Mouse (Mus musculus) liver, embryonic 15.5 days (tissue): ENCODE measurements around the gene Nckap5. TPM values are rescaled to one million over a fixed set of nuclear protein-coding genes. Genes with fewer than 3 reads are reported as not detected.

Experiments
- ATAC-seq: fragments of 200-750 bp; cut with Nextera tagmentation; 2 replicates; pipeline ENCODE4 v1.8.0; 2017; ENCODE audit warnings: moderate number of reproducible peaks, mild to moderate bottlenecking, moderate library complexity; ENCODE audit not compliant: insufficient read depth
- H3K27ac ChIP-seq: fragments of 300-500 bp; sonication (generic); replicated peaks from 2 replicates; pipeline ENCODE4 v1.5.1; 2015; ENCODE audit warnings: mild to moderate bottlenecking, inconsistent platforms
- H3K27me3 ChIP-seq: fragments of 300-500 bp; sonication (generic); 2 replicates; pipeline ENCODE4 v1.6.1; 2015; ENCODE audit warnings: mild to moderate bottlenecking, inconsistent platforms
- H3K36me3 ChIP-seq: fragments of 300-500 bp; sonication (generic); replicated peaks from 2 replicates; pipeline ENCODE4 v1.6.1; 2015; ENCODE audit warnings: moderate library complexity, mild to moderate bottlenecking, inconsistent platforms
- H3K4me1 ChIP-seq: fragments of 300-500 bp; sonication (generic); replicated peaks from 2 replicates; pipeline ENCODE4 v1.6.1; 2015; ENCODE audit warnings: inconsistent platforms
- H3K4me2 ChIP-seq: fragments of 300-500 bp; sonication (generic); 2 replicates; pipeline ENCODE4 v1.6.1; 2015; ENCODE audit warnings: moderate library complexity, mild to moderate bottlenecking, inconsistent platforms
- H3K4me3 ChIP-seq: fragments of 300-500 bp; sonication (generic); replicated peaks from 2 replicates; pipeline ENCODE4 v1.5.1; 2015; ENCODE audit warnings: mild to moderate bottlenecking, inconsistent platforms
- H3K9ac ChIP-seq: fragments of 300-500 bp; sonication (generic); 2 replicates; pipeline ENCODE4 v1.6.1; 2015; ENCODE audit warnings: moderate library complexity, mild to moderate bottlenecking, inconsistent platforms
- H3K9me3 ChIP-seq: fragments of 300-500 bp; sonication (generic); replicated peaks from 2 replicates; pipeline ENCODE4 v1.6.1; 2016; ENCODE audit warnings: inconsistent platforms
- WGBS: fragments of 180-500 bp; shearing (Covaris S2); methylation state at CpG from one replicate; pipeline ENCODE4 v1.1.7; 2015; ENCODE audit warnings: mixed read lengths; ENCODE audit not compliant: insufficient replicate concordance; 5-methylcytosine and 5-hydroxymethylcytosine counted together
- polyA plus RNA-seq: library from polyadenylated mRNA; unstranded; fragments of >200 nt; fragmentation: Nextera tagmentation; extraction: Ambion mirVana; gene quantifications from 2 replicates; pipeline ENCODE4 v1.2.1, GENCODE M21; 2015

Gene Nckap5
- polyA plus RNA-seq, 1 experiment from 2014 or later, result 0.99 TPM

DNA sequence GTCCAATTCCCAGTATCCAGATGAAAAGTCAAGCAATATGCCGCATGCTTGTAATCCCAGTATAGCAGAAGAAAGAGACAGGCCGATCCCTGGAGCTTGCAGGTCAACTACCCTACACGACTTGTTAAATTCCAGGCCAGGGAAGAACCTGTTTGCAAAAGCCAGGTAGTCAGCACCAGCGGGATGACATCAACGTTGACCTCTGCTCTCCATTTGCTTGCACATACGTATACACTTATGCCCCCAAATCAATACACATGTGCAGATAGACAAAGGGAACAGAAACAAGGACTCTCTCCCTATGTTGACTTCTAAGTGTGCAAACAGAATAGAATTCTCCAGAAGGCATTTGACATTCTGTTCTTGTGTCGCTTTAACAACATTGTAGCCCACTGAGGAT, 576.7 kb downstream of the Nckap5 start:
- Histone ChIP-seq H3K27me3 (no peaks in the 10 kb centered on the region), H3K4me2 (no peak overlapping the region), H3K4me3 (no peak overlapping the region), H3K27ac (no peak overlapping the region), H3K9me3 (no peaks in the 10 kb centered on the region), H3K4me1 (no peaks in the 10 kb centered on the region), H3K36me3 (no peaks in the 10 kb centered on the region), H3K9ac (no peak overlapping the region)
- ATAC-seq, result no peak
- WGBS, result 71% methylated on average over 7 of the region's 7 CpGs

DNA sequence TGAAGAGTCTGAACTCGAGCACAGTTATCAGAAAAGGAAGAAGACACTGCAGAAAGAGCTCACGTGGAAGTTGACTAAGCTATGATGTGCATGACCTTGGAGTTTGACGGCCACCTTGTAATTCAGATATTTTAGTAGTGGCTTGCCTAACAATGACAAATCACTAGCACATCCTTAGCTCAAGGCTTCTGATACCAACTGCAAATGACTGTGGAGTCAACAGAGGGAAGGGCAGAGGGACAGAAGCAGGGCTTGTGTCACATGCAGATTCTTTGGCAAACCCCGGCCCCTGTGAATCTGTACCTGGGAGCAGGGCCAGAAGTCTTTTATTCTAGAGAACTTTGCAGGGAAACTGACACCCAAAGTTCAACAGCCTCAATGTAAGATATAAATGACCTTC, 597.4 kb downstream of the Nckap5 start:
- WGBS, result 45% methylated on average over 4 of the region's 4 CpGs
- no peak overlapping the region for H3K27ac ChIP-seq
- no peak overlapping the region for H3K4me2 ChIP-seq

DNA sequence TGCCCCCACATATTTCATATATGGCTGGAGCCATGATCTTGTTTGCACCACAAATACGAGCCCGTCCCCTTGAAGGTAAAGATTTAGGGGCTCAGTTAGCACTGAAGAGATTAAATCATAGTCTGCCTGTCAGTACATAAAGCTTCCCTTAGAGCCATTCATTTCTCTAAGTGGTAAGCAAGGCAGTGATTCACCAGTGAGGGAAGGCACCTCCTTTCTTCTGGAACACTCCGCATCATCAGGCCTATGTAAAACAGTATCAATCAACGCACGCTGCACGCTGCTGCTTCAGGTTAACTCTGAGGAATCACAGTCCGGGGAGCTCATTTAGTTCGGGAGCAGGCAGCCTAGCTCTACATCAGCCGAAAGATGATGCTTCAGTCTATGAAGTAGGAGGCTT, 599.4 kb downstream of the Nckap5 start:
- Histone ChIP-seq H3K9ac (no peak overlapping the region), H3K4me2 (no peak overlapping the region), H3K4me3 (no peak overlapping the region), H3K9me3 (no peaks in the 10 kb centered on the region), H3K4me1 (no peaks in the 10 kb centered on the region), H3K27ac (no peak overlapping the region), H3K36me3 (no peaks in the 10 kb centered on the region), H3K27me3 (no peaks in the 10 kb centered on the region)
- WGBS, result 59% methylated on average over 9 of the region's 9 CpGs
- no peak for ATAC-seq

More for the DNA sequence above, 597.4 kb downstream of the Nckap5 start:
- H3K4me3 ChIP-seq, result no peak overlapping the region
- no peaks in the 10 kb centered on the region for H3K27me3 ChIP-seq
- no peaks in the 10 kb centered on the region for H3K9me3 ChIP-seq
- H3K4me1 ChIP-seq, result no peaks in the 10 kb centered on the region
- H3K36me3 ChIP-seq, result no peaks in the 10 kb centered on the region
- H3K9ac ChIP-seq, result no peak overlapping the region
- no peak for ATAC-seq

DNA sequence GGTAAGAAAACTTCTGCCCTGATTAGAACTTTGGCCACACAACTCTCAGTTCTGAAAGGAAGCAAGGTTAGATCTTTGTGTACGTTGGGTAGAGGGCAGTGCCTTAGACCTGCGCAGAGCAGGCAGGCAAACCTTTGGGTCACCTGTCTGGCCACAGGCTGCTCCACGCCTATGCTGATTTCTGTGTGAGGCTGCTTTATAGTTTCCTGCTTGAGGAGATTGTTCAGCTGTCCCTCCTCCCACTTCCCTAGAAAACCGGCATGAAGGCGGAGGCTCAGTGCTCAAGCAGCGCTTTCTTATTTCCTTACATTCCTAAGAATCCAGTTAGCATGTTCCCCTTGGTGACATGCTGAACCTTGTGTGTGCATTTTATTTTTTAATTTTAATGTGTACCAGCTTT, 620.4 kb downstream of the Nckap5 start:
- ATAC-seq, result no peak
- Histone ChIP-seq H3K36me3 (no peaks in the 10 kb centered on the region), H3K9ac (no peak overlapping the region), H3K27me3 (no peaks in the 10 kb centered on the region), H3K27ac (no peak overlapping the region), H3K9me3 (no peaks in the 10 kb centered on the region), H3K4me2 (no peak overlapping the region), H3K4me3 (no peak overlapping the region), H3K4me1 (no peaks in the 10 kb centered on the region)
- 31% methylated on average over 6 of the region's 6 CpGs for WGBS

DNA sequence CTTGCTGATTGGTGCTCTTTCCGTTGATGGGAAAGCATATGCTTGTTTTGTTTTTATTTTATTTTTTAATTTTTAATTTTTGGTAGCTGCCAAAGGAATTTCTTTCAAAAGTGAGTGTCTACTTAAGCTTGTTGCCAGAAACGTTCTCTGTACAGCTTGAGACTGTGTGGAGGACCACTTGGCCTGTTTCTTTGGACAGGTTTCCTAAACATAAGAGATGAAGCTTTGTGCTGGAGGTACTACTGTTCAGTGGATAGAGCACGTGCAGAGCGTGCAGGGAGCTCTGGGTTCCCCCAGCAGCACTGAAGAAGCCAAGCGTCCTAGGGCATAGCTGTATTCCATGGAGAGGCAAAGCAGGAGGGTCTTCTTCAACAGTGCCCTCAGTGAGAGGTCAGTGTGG, 620.9 kb downstream of the Nckap5 start:
- no peak for ATAC-seq
- 57% methylated on average over 5 of the region's 5 CpGs for WGBS
- H3K9me3 ChIP-seq, result no peaks in the 10 kb centered on the region

DNA sequence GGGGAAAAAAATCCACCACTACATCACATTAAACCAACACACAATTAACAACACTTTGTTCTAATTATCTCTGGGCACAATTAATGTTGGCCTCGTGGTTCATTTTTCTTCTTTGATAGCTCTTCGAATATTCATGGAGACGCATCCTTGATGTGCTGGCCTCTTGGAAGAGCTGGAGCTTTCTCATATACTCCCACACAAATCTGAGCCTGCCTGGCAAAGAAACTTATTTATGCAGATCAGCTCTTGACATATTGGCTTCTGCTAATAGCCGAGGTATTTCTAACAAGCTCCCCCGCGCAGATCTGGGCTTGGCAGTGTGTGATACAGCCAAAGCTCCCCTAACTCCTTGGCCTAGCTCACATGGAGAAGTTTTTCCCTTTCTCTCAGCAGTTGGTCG, 621.5 kb downstream of the Nckap5 start:
- no peak overlapping the region for H3K27ac ChIP-seq
- no peaks in the 10 kb centered on the region for H3K9me3 ChIP-seq
- H3K27me3 ChIP-seq, result no peaks in the 10 kb centered on the region
- H3K9ac ChIP-seq, result no peak overlapping the region
- H3K4me2 ChIP-seq, result no peak overlapping the region
- WGBS, result 64% methylated on average over 7 of the region's 7 CpGs
- no peak overlapping the region for H3K4me3 ChIP-seq
- no peak for ATAC-seq
- H3K4me1 ChIP-seq, result no peaks in the 10 kb centered on the region
- H3K36me3 ChIP-seq, result no peaks in the 10 kb centered on the region

More for the DNA sequence above, 620.9 kb downstream of the Nckap5 start:
- Histone ChIP-seq H3K4me2 (no peak overlapping the region), H3K36me3 (no peaks in the 10 kb centered on the region), H3K9ac (no peak overlapping the region), H3K4me1 (no peaks in the 10 kb centered on the region), H3K27ac (no peak overlapping the region), H3K27me3 (no peaks in the 10 kb centered on the region), H3K4me3 (no peak overlapping the region)

DNA sequence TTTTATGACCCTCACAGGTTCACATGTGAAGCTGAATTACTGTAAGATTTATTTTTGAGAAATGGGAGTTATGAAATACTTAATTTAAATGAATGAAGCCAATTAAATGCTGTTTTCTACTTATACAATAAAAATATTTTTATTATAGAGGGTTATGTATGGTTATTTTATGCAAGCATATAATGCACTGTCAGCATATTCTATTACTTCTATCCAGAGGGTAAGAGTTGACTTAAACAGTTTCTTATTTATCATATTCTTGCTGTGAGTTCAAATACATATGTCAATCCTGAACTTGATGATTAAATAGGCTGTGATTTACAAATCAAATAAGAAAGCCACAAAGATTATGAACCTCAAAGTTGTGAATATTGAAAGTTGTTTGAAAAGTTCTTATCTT, 633.7 kb downstream of the Nckap5 start:
- no peak overlapping the region for H3K27ac ChIP-seq
- H3K4me1 ChIP-seq, result no peaks in the 10 kb centered on the region
- no peak overlapping the region for H3K4me2 ChIP-seq
- no peak overlapping the region for H3K9ac ChIP-seq
- H3K9me3 ChIP-seq, result no peaks in the 10 kb centered on the region
- H3K4me3 ChIP-seq, result no peak overlapping the region
- ATAC-seq, result no peak
- no peaks in the 10 kb centered on the region for H3K36me3 ChIP-seq
- H3K27me3 ChIP-seq, result no peaks in the 10 kb centered on the region

DNA sequence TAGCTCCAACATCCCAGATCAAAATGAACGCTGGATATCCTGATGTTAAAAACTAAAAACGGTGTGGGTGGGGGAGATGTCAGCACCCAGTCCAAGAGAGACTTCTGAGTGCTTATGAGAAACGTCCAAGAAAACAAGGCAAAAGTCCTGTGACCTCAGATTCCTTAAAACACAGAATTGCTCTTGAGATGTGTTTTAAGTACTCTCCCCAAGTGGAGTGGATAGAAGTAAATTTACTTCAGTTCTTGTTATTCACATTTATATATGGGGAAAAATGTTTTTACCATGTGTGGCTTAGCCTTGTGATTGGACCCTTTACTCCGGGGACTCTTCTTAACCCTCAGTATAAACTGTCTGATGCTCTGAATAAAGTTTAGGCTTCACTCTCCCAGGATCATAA, 640.2 kb downstream of the Nckap5 start:
- Histone ChIP-seq H3K4me2 (no peak overlapping the region), H3K9me3 (no peaks in the 10 kb centered on the region), H3K4me3 (no peak overlapping the region), H3K27me3 (no peaks in the 10 kb centered on the region), H3K36me3 (no peaks in the 10 kb centered on the region), H3K4me1 (no peaks in the 10 kb centered on the region), H3K27ac (no peak overlapping the region), H3K9ac (no peak overlapping the region)
- 57% methylated on average over 4 of the region's 4 CpGs for WGBS
- ATAC-seq, result no peak

DNA sequence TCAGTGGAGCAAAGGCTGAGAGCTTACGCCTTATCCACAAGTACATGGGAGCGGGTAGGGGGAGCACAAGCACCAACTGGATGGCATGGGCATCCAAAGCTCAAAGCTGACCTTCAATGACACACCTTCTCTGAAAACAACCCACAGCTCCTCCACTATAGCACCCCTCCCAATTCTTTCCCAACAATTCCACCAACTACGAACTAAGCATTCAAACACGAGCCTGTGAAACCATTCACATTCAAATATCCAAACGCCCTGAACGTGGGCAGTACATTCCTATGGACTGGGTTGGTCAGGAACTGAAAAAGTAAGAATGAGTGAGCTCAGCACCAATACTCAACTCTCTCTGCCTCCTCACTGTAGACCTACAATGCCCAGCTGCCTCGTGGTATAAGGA, 646.8 kb downstream of the Nckap5 start:
- H3K27ac ChIP-seq, result no peak overlapping the region
- H3K4me2 ChIP-seq, result no peak overlapping the region
- no peak overlapping the region for H3K9ac ChIP-seq
- H3K4me3 ChIP-seq, result no peak overlapping the region
- no peaks in the 10 kb centered on the region for H3K4me1 ChIP-seq
- no peaks in the 10 kb centered on the region for H3K27me3 ChIP-seq
- no peaks in the 10 kb centered on the region for H3K36me3 ChIP-seq
- no peak for ATAC-seq
- 67% methylated on average over 7 of the region's 7 CpGs for whole genome bisulfite sequencing
- H3K9me3 ChIP-seq, result no peaks in the 10 kb centered on the region

DNA sequence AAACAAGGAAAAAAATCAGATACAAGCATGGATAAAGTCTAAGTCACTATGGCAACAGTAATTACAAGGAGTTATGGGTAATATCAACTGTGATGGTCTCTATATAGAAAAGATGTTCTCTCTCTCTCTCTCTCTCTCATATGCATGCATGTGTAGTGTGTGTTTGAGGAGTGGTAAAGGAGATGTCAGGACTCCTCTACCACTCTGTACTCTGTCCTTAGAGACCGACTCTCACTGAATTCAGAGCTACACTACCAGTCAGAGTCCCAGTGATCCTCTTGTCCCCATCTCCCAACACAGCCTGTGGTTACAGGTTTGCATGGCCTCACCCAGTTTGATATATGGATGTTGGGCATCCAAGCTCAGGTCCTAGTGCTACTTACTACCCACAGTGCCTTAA, 662.0 kb downstream of the Nckap5 start:
- no peaks in the 10 kb centered on the region for H3K9me3 ChIP-seq
- no peaks in the 10 kb centered on the region for H3K27me3 ChIP-seq
- H3K27ac ChIP-seq, result no peak overlapping the region
- no peak for ATAC-seq
- H3K4me1 ChIP-seq, result no peaks in the 10 kb centered on the region
- WGBS, result 47% methylated on average over 1 of the region's 1 CpGs
- no peak overlapping the region for H3K4me3 ChIP-seq
- H3K4me2 ChIP-seq, result no peak overlapping the region
- H3K36me3 ChIP-seq, result no peaks in the 10 kb centered on the region
- no peak overlapping the region for H3K9ac ChIP-seq

DNA sequence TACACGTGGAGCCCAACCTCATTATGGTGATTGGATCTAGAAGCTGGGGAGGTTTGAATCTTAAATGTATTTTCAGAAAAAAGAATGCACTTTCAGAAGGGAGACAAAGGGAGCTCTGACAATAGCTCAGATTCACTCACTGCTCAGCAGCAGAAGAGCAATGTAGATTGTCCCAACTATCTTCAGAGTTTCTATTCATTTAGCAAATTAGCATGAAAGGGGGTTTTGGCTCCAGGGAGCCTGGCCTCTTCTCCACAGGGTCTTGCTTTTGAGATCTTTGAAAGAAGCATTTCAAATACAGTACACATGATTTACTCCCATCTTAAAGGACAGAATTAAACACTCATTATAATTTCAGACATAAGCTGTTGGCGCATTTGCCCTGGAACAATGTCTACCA, 662.5 kb downstream of the Nckap5 start:
- WGBS, result 46% methylated on average over 2 of the region's 2 CpGs

DNA sequence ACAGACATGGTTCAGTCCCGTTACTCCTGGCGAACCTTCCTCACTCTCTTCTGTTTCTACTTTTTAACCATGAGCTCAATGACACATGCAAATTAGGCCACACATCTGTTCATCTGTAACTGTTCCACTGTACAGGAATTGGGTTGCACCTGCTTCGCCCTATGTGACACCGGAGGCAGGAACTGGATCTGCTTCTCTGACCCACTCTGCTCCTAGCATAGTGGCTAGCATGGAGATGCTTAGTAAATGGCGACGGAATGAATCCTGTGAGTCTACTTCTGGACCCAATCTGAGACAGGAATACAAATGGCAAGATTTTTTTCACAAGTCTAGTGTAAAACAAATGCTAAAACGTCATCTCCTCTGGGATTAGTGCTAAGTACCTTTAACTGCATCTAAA, 663.1 kb downstream of the Nckap5 start:
- H3K27me3 ChIP-seq, result no peaks in the 10 kb centered on the region
- no peak overlapping the region for H3K9ac ChIP-seq
- no peak overlapping the region for H3K4me3 ChIP-seq
- 59% methylated on average over 7 of the region's 7 CpGs for WGBS
- H3K9me3 ChIP-seq, result no peaks in the 10 kb centered on the region
- ATAC-seq, result no peak
- no peaks in the 10 kb centered on the region for H3K4me1 ChIP-seq
- no peak overlapping the region for H3K27ac ChIP-seq
- no peak overlapping the region for H3K4me2 ChIP-seq
- no peaks in the 10 kb centered on the region for H3K36me3 ChIP-seq

More for the DNA sequence above, 662.5 kb downstream of the Nckap5 start:
- no peak overlapping the region for H3K9ac ChIP-seq
- H3K4me1 ChIP-seq, result no peaks in the 10 kb centered on the region
- no peak overlapping the region for H3K27ac ChIP-seq
- no peak for ATAC-seq
- no peaks in the 10 kb centered on the region for H3K36me3 ChIP-seq
- H3K27me3 ChIP-seq, result no peaks in the 10 kb centered on the region
- no peak overlapping the region for H3K4me3 ChIP-seq
- H3K4me2 ChIP-seq, result no peak overlapping the region
- H3K9me3 ChIP-seq, result no peaks in the 10 kb centered on the region
